Mouse (Mus musculus) forebrain, embryonic 12.5 days (tissue): Measurements from ENCODE around the gene Smoc1. TPM values are rescaled to one million over a fixed set of nuclear protein-coding genes. Genes with fewer than 3 reads are reported as not detected.

Experiments used
- ATAC-seq: fragments of 200-750 bp; cut with Nextera tagmentation; 2 replicates; pipeline ENCODE4 v1.8.0; 2017; ENCODE audit warnings: moderate TSS enrichment; ENCODE audit not compliant: low FRiP score
- H3K27ac ChIP-seq: fragments of 300-500 bp; sonication (generic); 2 replicates; pipeline ENCODE4 v1.5.1; 2016; ENCODE audit warnings: mild to moderate bottlenecking
- H3K27me3 ChIP-seq: fragments of 300-500 bp; sonication (generic); 2 replicates; pipeline ENCODE4 v1.6.1; 2016; ENCODE audit warnings: mild to moderate bottlenecking
- H3K36me3 ChIP-seq: fragments of 300-500 bp; sonication (generic); replicated peaks from 2 replicates; pipeline ENCODE4 v1.6.1; 2016; ENCODE audit warnings: mild to moderate bottlenecking
- H3K4me1 ChIP-seq: fragments of 300-500 bp; sonication (generic); 2 replicates; pipeline ENCODE4 v1.6.1; 2016
- H3K4me2 ChIP-seq: fragments of 300-500 bp; sonication (generic); 2 replicates; pipeline ENCODE4 v1.6.1; 2016; ENCODE audit warnings: mild to moderate bottlenecking, moderate library complexity
- H3K4me3 ChIP-seq: fragments of 300-500 bp; sonication (generic); replicated peaks from 2 replicates; pipeline ENCODE4 v1.5.1; 2016; ENCODE audit warnings: mild to moderate bottlenecking
- H3K9ac ChIP-seq: fragments of 300-500 bp; sonication (generic); 2 replicates; pipeline ENCODE4 v1.6.1; 2016; ENCODE audit warnings: mild to moderate bottlenecking
- H3K9me3 ChIP-seq: fragments of 300-500 bp; sonication (generic); 2 replicates; pipeline ENCODE4 v1.6.1; 2016
- WGBS: fragments of 180-500 bp; shearing (Covaris S2); methylation state at CpG from one replicate; pipeline ENCODE4 v1.1.7; 2016; 5-methylcytosine and 5-hydroxymethylcytosine counted together
- polyA plus RNA-seq: library from polyadenylated mRNA; unstranded; fragments of >200 nt; fragmentation: Nextera tagmentation; extraction: Ambion mirVana; gene quantifications from 2 replicates; pipeline ENCODE4 v1.2.1, GENCODE M21; 2016

Smoc1 gene
- polyA plus RNA-seq = 7.3 and 8.5 TPM in 2 replicates

GRCm38 (mm10) chr12:81026277-81026994 is at the start of gene Smoc1:
Smoc1 (plus strand) TSS chr12:81026808.
- ATAC-seq = peak; percentile 97
- no peaks in the 10 kb centered on the region for H3K36me3 ChIP-seq

GRCm38 (mm10) chr12:80982326-80982725 is 44.3 kb upstream of the Smoc1 start:
- ATAC-seq = no peak
- H3K27ac ChIP-seq = no peak overlapping the region
- H3K4me2 ChIP-seq = no peak overlapping the region
- no peaks in the 10 kb centered on the region for H3K4me1 ChIP-seq
- WGBS = 1% methylated on average over 7 of the region's 7 CpGs
- H3K27me3 ChIP-seq = no peaks in the 10 kb centered on the region
- H3K9ac ChIP-seq = no peak overlapping the region
- no peak overlapping the region for H3K4me3 ChIP-seq
- H3K36me3 ChIP-seq = no peaks in the 10 kb centered on the region
- H3K9me3 ChIP-seq = no peaks in the 10 kb centered on the region

More at GRCm38 (mm10) chr12:81026277-81026994, at the start of gene Smoc1:
- Histone ChIP-seq H3K4me1 (peaks cover 20% of the 10 kb centered on the region), H3K27ac (no peak within 1 kb of the TSS), H3K9me3 (no peaks in the 10 kb centered on the region), H3K9ac (peak within 1 kb of the TSS; percentile 64), H3K4me3 (peak within 1 kb of the TSS; percentile 76), H3K27me3 (peaks cover 23% of the 10 kb centered on the region), H3K4me2 (peak within 1 kb of the TSS; percentile 98)
- WGBS = 4% methylated on average over 40 of the region's 42 CpGs

DNA sequence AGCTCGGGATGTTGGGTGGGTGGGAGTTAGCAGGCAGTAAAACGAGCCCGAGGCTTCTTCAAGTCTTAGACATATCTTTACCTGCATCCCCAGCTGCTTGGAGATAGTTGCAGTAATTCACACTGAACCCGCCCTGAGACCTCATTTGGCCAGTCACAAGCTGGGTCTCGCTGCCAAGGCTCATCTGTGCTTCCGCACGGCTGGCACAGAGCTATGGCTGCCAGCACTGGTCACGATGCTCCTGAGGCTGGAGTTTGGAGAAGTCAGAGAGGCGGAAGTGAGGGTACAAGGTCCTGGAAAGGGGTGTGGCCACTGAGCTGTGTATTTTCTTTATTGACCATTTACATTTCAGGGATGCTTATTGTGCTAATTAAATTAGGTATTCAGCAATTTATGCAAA is 42.9 kb upstream of the Smoc1 start:
- no peak for ATAC-seq
- Histone ChIP-seq H3K4me1 (no peaks in the 10 kb centered on the region), H3K9me3 (no peaks in the 10 kb centered on the region), H3K36me3 (no peaks in the 10 kb centered on the region), H3K4me2 (no peak overlapping the region), H3K9ac (no peak overlapping the region), H3K27ac (no peak overlapping the region), H3K4me3 (no peak overlapping the region), H3K27me3 (no peaks in the 10 kb centered on the region)
- 81% methylated on average over 9 of the region's 9 CpGs for WGBS

GRCm38 (mm10) chr12:80986628-80987027 is 40.0 kb upstream of the Smoc1 start:
- H3K36me3 ChIP-seq = no peaks in the 10 kb centered on the region
- ATAC-seq = no peak
- H3K9ac ChIP-seq = no peak overlapping the region
- peaks cover 8% of the 10 kb centered on the region for H3K4me1 ChIP-seq
- WGBS = 81% methylated on average over 4 of the region's 4 CpGs
- no peak overlapping the region for H3K4me2 ChIP-seq
- H3K4me3 ChIP-seq = no peak overlapping the region
- H3K9me3 ChIP-seq = no peaks in the 10 kb centered on the region
- H3K27ac ChIP-seq = no peak overlapping the region
- H3K27me3 ChIP-seq = peaks cover 4% of the 10 kb centered on the region; the same call in 1 of the 2 replicates

DNA sequence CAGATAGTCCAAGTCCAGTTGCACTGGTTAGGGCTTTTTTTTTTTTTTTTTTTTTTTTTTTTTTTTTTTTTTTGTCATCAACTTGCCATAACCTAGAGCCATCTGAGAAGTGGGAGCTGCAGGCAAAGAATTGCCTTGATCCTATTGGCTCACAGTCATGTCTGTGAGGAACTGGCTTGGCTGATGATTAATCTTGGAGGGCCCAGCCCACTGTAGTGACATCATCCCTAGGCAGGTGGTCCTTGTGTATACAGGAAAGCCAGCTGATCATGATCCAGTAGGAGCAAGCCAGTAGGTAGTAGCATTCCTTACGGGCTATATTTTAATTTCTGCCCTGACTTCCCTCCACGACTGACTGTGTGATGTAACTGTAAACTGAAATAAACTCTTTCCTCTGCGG is 38.3 kb upstream of the Smoc1 start:
- no peak for ATAC-seq
- Histone ChIP-seq H3K4me2 (no peak overlapping the region), H3K4me1 (peaks cover 8% of the 10 kb centered on the region), H3K27me3 (peaks cover 13% of the 10 kb centered on the region), H3K9ac (no peak overlapping the region), H3K9me3 (no peaks in the 10 kb centered on the region), H3K4me3 (no peak overlapping the region), H3K36me3 (no peaks in the 10 kb centered on the region), H3K27ac (no peak overlapping the region)
- WGBS = 85% methylated on average over 3 of the region's 3 CpGs

DNA sequence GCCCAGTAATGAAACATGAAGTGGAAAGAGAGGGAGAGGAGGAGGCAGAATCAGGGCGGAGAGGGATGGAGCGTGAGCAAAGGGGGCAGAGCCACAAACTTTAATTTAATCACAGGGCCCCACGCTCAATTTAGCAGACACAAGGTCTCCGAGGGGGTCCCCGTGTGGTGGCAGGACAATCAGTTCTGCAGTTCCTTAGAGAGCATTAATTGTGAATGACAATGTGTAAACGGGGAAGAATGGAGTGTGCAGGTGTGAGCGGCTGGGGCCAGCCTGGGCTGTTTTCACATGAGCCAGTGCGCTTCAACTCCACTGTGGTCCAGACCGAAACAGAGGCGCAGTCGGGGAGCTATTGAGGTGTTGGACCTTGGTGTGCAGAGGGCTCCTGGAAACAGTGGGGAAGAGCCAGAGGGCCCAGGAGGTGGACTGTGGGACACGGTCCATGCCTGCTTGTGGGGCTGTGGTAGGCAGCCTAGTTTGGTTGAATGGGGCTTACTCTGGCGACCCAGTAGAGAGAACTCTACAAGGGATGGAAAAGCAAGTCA is 35.6 kb upstream of the Smoc1 start:
- WGBS = 31% methylated on average over 13 of the region's 13 CpGs
- Histone ChIP-seq H3K9ac (no peak overlapping the region), H3K9me3 (no peaks in the 10 kb centered on the region)

DNA sequence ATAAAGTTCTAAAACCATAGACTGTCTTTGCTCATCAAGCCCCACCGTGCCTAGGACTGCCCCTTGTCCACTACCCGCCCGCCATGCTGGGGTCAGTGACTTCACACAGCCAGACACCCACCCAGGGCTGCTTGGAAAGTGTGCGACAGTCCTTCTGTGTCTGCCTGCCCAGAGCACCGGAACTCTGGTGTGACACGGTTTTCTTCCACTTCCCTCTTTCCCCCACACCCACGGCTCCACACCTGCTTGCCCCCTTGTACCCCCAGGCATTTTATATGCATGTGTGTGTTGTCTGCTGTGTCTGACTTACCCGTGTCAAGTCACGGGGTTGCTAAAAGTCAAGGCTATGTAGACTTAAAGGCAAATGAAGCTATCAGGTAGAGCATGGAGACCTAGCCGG is 34.8 kb upstream of the Smoc1 start:
- H3K9ac ChIP-seq = no peak overlapping the region
- H3K36me3 ChIP-seq = no peaks in the 10 kb centered on the region
- peaks cover 8% of the 10 kb centered on the region for H3K4me1 ChIP-seq
- WGBS = 83% methylated on average over 10 of the region's 10 CpGs
- no peak for ATAC-seq
- H3K27me3 ChIP-seq = peaks cover 17% of the 10 kb centered on the region
- H3K9me3 ChIP-seq = no peaks in the 10 kb centered on the region
- H3K27ac ChIP-seq = no peak overlapping the region
- no peak overlapping the region for H3K4me2 ChIP-seq
- no peak overlapping the region for H3K4me3 ChIP-seq

More for the DNA sequence above, 35.6 kb upstream of the Smoc1 start:
- peaks cover 8% of the 10 kb centered on the region for H3K4me1 ChIP-seq
- no peak overlapping the region for H3K27ac ChIP-seq
- ATAC-seq = no peak
- no peak overlapping the region for H3K4me2 ChIP-seq
- peaks cover 13% of the 10 kb centered on the region for H3K27me3 ChIP-seq
- H3K36me3 ChIP-seq = no peaks in the 10 kb centered on the region
- no peak overlapping the region for H3K4me3 ChIP-seq

- 87% methylated on average over 8 of the region's 8 CpGs for WGBS
- no peaks in the 10 kb centered on the region for H3K9me3 ChIP-seq
- H3K9ac ChIP-seq = no peak overlapping the region
- peaks cover 8% of the 10 kb centered on the region for H3K4me1 ChIP-seq
- no peaks in the 10 kb centered on the region for H3K36me3 ChIP-seq
- H3K27ac ChIP-seq = no peak overlapping the region
- no peak overlapping the region for H3K4me2 ChIP-seq
- H3K4me3 ChIP-seq = no peak overlapping the region
- H3K27me3 ChIP-seq = peaks cover 25% of the 10 kb centered on the region
- no peak for ATAC-seq
Observed at GRCm38 (mm10) chr12:80992540-80993122, 34.0 kb upstream of the Smoc1 start.

GRCm38 (mm10) chr12:80993773-80994172 is 32.8 kb upstream of the Smoc1 start:
- no peak for ATAC-seq
- 84% methylated on average over 1 of the region's 1 CpGs for WGBS
- Histone ChIP-seq H3K27ac (no peak overlapping the region), H3K36me3 (no peaks in the 10 kb centered on the region), H3K4me3 (no peak overlapping the region), H3K4me1 (peaks cover 16% of the 10 kb centered on the region), H3K9ac (no peak overlapping the region), H3K9me3 (no peaks in the 10 kb centered on the region), H3K4me2 (no peak overlapping the region), H3K27me3 (peaks cover 32% of the 10 kb centered on the region)

GRCm38 (mm10) chr12:80995326-80995725 is 31.3 kb upstream of the Smoc1 start:
- 94% methylated on average over 4 of the region's 4 CpGs for WGBS
- H3K27ac ChIP-seq = no peak overlapping the region

GRCm38 (mm10) chr12:80997652-80998051 is 29.0 kb upstream of the Smoc1 start:
- Histone ChIP-seq H3K36me3 (no peaks in the 10 kb centered on the region), H3K9ac (no peak overlapping the region), H3K4me1 (peaks cover 30% of the 10 kb centered on the region), H3K27me3 (peaks cover 46% of the 10 kb centered on the region), H3K27ac (no peak overlapping the region), H3K4me3 (no peak overlapping the region), H3K9me3 (no peaks in the 10 kb centered on the region), H3K4me2 (no peak overlapping the region)
- ATAC-seq = no peak
- 66% methylated on average over 4 of the region's 4 CpGs for WGBS

More at GRCm38 (mm10) chr12:80995326-80995725, 31.3 kb upstream of the Smoc1 start:
- H3K9ac ChIP-seq = no peak overlapping the region
- no peak overlapping the region for H3K4me3 ChIP-seq
- no peak overlapping the region for H3K4me2 ChIP-seq
- peaks cover 29% of the 10 kb centered on the region for H3K4me1 ChIP-seq
- H3K36me3 ChIP-seq = no peaks in the 10 kb centered on the region
- H3K9me3 ChIP-seq = no peaks in the 10 kb centered on the region
- no peak for ATAC-seq
- peaks cover 47% of the 10 kb centered on the region for H3K27me3 ChIP-seq

DNA sequence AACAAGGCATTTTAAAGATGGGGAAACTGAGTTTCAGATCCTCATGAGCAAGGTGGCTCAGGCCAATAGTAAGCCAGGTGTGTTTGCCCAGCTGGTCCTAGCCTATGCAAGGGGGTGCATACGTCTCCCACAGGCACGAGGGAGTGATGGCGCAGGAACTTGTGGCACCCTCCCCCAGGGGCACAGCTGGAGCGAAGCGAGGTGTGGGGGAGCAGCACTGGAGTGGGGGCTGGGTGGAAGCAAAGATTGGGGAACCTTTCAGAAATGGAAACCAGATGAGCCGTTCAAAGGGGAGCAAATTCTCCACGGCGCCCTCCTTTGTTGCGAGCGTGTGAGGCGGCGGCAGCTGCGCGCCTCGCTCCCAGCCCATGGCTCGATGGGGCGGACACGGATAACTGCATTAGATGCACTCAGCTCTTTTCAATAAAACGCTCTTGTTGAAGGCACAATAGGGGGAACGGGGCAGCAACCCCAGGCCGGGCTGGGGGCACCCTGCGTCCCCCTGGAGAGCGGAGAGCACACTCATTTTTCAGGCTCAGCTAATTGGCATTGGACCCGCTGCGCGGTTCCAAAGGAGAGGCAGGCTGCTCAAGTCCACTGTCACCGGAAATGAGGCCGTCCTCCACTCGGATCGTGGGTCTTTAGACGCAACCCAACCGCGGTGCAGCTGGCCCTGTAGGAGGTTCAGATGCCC is 27.9 kb upstream of the Smoc1 start:
- Histone ChIP-seq H3K27me3 (peaks cover 41% of the 10 kb centered on the region), H3K36me3 (no peaks in the 10 kb centered on the region), H3K4me3 (peak overlapping the region; percentile 27), H3K9ac (no peak overlapping the region), H3K9me3 (no peaks in the 10 kb centered on the region), H3K4me2 (peak overlapping the region; percentile 48), H3K27ac (peak overlapping the region; percentile 65), H3K4me1 (peaks cover 39% of the 10 kb centered on the region)
- WGBS = 3% methylated on average over 33 of the region's 33 CpGs
- no peak for ATAC-seq
